Mouse (Mus musculus) liver, adult 2 months (tissue): ENCODE results near the gene Rai14. TPM values are rescaled to one million over a fixed set of nuclear protein-coding genes. Genes with fewer than 3 reads are reported as not detected.

Experiments
- DNase-seq: peaks from one replicate; pipeline ENCODE4 v3.0.0-alpha.2; 2011; ENCODE audit warnings: low read depth, low spot score; ENCODE audit errors: extremely low read depth
- H3K27ac ChIP-seq: fragments of 200-500 bp; replicated peaks from 2 replicates; pipeline ENCODE4 v1.5.1; 2012; ENCODE audit warnings: low read depth, mild to moderate bottlenecking, control low read depth, inconsistent platforms, low read length; ENCODE audit not compliant: insufficient read depth
- H3K27me3 ChIP-seq: fragments of 200-500 bp; 2 replicates; pipeline ENCODE4 v1.6.1; 2012; ENCODE audit warnings: mild to moderate bottlenecking, moderate library complexity, low read length, inconsistent platforms; ENCODE audit not compliant: control insufficient read depth, insufficient read depth
- H3K36me3 ChIP-seq: fragments of 200-500 bp; 2 replicates; pipeline ENCODE4 v1.6.1; 2012; ENCODE audit warnings: low read length, inconsistent platforms; ENCODE audit not compliant: control insufficient read depth, insufficient read depth
- H3K4me1 ChIP-seq: fragments of 200-500 bp; 2 replicates; pipeline ENCODE4 v1.6.1; 2011; ENCODE audit warnings: low read length; ENCODE audit not compliant: control insufficient read depth, insufficient read depth
- H3K4me3 ChIP-seq: fragments of 200-500 bp; 2 replicates; pipeline ENCODE4 v1.5.1; 2011; ENCODE audit warnings: low read depth, mild to moderate bottlenecking, control low read depth, low read length, moderate library complexity; ENCODE audit not compliant: insufficient read depth
- H3K79me2 ChIP-seq: fragments of 200-500 bp; 2 replicates; pipeline ENCODE4 v1.6.1; 2012; ENCODE audit warnings: inconsistent platforms, mild to moderate bottlenecking, low read length, moderate library complexity; ENCODE audit not compliant: control insufficient read depth, insufficient read depth
- H3K9ac ChIP-seq: fragments of 200-500 bp; 2 replicates; pipeline ENCODE4 v1.6.1; 2012; ENCODE audit warnings: low read depth, mild to moderate bottlenecking, control low read depth, inconsistent platforms, low read length
- CTCF ChIP-seq: fragments of 200-500 bp; IDR thresholded peaks from 2 replicates; pipeline ENCODE4 v1.5.1; 2011; ENCODE audit warnings: low read depth, low read length, control low read depth
- POLR2A ChIP-seq: fragments of 200-500 bp; IDR thresholded peaks from 2 replicates; pipeline ENCODE4 v1.6.1; 2011; ENCODE audit warnings: low read length, control low read depth; ENCODE audit not compliant: insufficient read depth; ENCODE audit errors: extremely low read depth
- WGBS: fragments of 180-500 bp; shearing (Covaris S2); methylation state at CpG from one replicate; pipeline ENCODE4 v1.1.7; 2018; 5-methylcytosine and 5-hydroxymethylcytosine counted together
- polyA plus RNA-seq: library from polyadenylated mRNA; depleted of rRNA; stranded (reverse); fragments of >200 nt; gene quantifications from 2 replicates; pipeline ENCODE4 v1.2.3, GENCODE M21; 2012
- total RNA-seq: library from RNA; depleted of rRNA; stranded (reverse); fragments of >200 nt; gene quantifications from 2 replicates; pipeline ENCODE4 v1.2.3, GENCODE M21; 2014

The Rai14 gene
- total and polyA plus RNA-seq, 2 experiments, result 3.4 to 12.4 TPM

- no peak for DNase-seq
- TF ChIP-seq POLR2A (no peak), CTCF (no peak)
- Histone ChIP-seq H3K36me3 (no peaks in the 10 kb centered on the region), H3K9ac (no peak overlapping the region), H3K79me2 (peaks cover 10% of the 10 kb centered on the region; the same call in 1 of the 2 replicates), H3K27ac (no peak overlapping the region), H3K4me3 (no peak overlapping the region), H3K4me1 (peaks cover 6% of the 10 kb centered on the region), H3K27me3 (no peaks in the 10 kb centered on the region)
- 83% methylated on average over 4 of the region's 4 CpGs for WGBS
Observed at GRCm38 (mm10) chr15:10643224-10643623, 71.2 kb downstream of the Rai14 start.

- DNase-seq, result no peak
- Histone ChIP-seq H3K4me3 (no peak overlapping the region), H3K27ac (no peak overlapping the region), H3K27me3 (no peaks in the 10 kb centered on the region), H3K4me1 (peaks cover 7% of the 10 kb centered on the region), H3K79me2 (peaks cover 6% of the 10 kb centered on the region; the same call in 1 of the 2 replicates), H3K9ac (no peak overlapping the region), H3K36me3 (no peaks in the 10 kb centered on the region)
- TF ChIP-seq POLR2A (no peak), CTCF (no peak)
- 91% methylated on average over 5 of the region's 5 CpGs for WGBS
Observed at GRCm38 (mm10) chr15:10642419-10642818, 72.0 kb downstream of the Rai14 start.

DNA sequence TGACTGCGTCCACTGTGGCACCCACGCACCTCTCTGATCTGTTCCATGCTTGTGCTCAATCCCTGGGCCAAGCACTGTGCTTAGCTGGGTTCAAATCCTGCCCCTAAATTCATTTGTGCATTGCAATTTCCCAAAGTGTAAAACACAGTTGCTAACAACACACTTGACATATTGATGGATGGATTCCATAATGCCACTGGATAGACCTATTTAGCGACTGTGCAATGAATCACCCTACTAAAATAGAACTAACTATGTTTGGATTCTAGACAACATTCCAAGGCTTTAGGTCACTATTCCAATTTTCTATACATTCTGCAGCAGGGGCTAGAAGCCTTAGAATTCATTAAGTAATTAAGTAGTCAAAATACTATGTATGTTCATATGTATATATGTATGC is 73.7 kb downstream of the Rai14 start:
- Histone ChIP-seq H3K4me1 (peaks cover 10% of the 10 kb centered on the region), H3K4me3 (no peak overlapping the region), H3K27me3 (no peaks in the 10 kb centered on the region), H3K27ac (no peak overlapping the region), H3K79me2 (peaks cover 2% of the 10 kb centered on the region; the same call in 1 of the 2 replicates), H3K9ac (no peak overlapping the region), H3K36me3 (no peaks in the 10 kb centered on the region)
- WGBS, result 95% methylated on average over 3 of the region's 3 CpGs
- TF ChIP-seq CTCF (no peak), POLR2A (no peak)
- no peak for DNase-seq

GRCm38 (mm10) chr15:10637251-10637793 is 77.1 kb downstream of the Rai14 start:
- Histone ChIP-seq H3K27me3 (no peaks in the 10 kb centered on the region), H3K4me1 (peaks cover 23% of the 10 kb centered on the region), H3K9ac (no peak overlapping the region), H3K4me3 (no peak overlapping the region), H3K79me2 (peaks cover 8% of the 10 kb centered on the region; the same call in 1 of the 2 replicates), H3K27ac (peak overlapping the region; percentile 46), H3K36me3 (no peaks in the 10 kb centered on the region)
- 43% methylated on average over 6 of the region's 6 CpGs for WGBS
- no peak for TF ChIP-seq CTCF
- TF ChIP-seq POLR2A, result no peak
- DNase-seq, result peak; percentile 76

DNA sequence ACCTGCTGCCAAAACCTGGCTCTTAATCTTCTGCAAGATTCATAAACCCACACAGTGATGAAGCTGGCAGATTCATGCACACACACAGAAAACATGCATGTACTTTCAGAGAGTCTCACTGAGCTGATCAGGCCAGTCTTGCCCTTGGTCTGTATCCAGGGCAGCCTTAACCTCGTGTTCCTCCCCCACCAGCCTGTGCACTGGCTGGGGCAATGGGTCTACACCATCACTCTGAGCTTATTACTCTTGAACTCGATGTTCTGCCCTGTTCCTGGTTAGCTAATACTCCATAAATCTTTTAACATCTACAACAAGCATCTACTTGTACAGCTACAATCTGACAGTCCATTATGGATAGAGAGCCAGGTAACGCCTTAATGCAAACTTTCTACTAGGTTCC is 77.6 kb downstream of the Rai14 start:
- TF ChIP-seq CTCF, result no peak
- no peak for TF ChIP-seq POLR2A
- peak; percentile 55 for DNase-seq
- Histone ChIP-seq H3K79me2 (peaks cover 8% of the 10 kb centered on the region; the same call in 1 of the 2 replicates), H3K36me3 (no peaks in the 10 kb centered on the region), H3K4me1 (peaks cover 26% of the 10 kb centered on the region), H3K4me3 (no peak overlapping the region), H3K27me3 (no peaks in the 10 kb centered on the region), H3K9ac (no peak overlapping the region), H3K27ac (0 out of 2 replicates have a peak overlapping the region, but pooled peaks have one; percentile 3)
- WGBS, result 42% methylated on average over 3 of the region's 3 CpGs

DNA sequence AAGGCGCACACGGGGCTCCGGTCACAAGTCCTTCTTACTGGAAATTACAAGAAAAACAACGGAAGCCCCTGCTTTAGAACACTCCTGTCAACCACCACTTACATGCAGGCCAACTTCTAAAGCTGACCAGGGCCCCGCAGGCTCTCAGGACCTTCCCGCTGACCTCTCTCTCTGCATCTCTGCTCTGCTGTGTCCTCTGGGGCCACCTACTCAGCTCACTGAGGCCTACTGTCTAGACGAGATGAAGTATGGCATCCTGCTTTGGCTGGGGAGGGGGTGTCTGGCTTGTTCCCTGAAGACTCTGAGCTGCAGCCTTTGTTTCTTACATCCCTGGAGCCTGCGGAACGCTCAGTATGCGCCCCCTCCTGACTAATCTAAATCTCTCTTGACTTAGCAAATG is 79.3 kb downstream of the Rai14 start:
- H3K27ac ChIP-seq, result peak overlapping the region; percentile 14; the same call in 1 of the 2 replicates
- H3K9ac ChIP-seq, result no peak overlapping the region
- DNase-seq, result no peak
- no peaks in the 10 kb centered on the region for H3K27me3 ChIP-seq
- WGBS, result 84% methylated on average over 10 of the region's 10 CpGs
- H3K79me2 ChIP-seq, result peaks cover 6% of the 10 kb centered on the region; the same call in 1 of the 2 replicates
- H3K36me3 ChIP-seq, result no peaks in the 10 kb centered on the region
- no peak overlapping the region for H3K4me3 ChIP-seq
- no peak for TF ChIP-seq POLR2A
- TF ChIP-seq CTCF, result no peak
- peaks cover 26% of the 10 kb centered on the region for H3K4me1 ChIP-seq
